Mouse (Mus musculus): ENCODE results near the gene Prss16.

GRCm38 (mm10) chr13:21994896-21995295 lies 14.6 kb downstream of the Prss16 start:
- TF ChIP-seq POLR2A (IDR thresholded peaks at IDR 0.05; ENCODE audit: low read depth, low read length) (no peak), CTCF (IDR thresholded peaks at IDR 0.05; ENCODE audit: borderline replicate concordance, insufficient read depth, low read length) (no peak)
